Mouse (Mus musculus) megakaryocyte, adult 5-6 weeks (primary cell): ENCODE data around the gene D430041D05Rik. TPM values are rescaled to one million over a fixed set of nuclear protein-coding genes. Genes with fewer than 3 reads are reported as not detected.

Experiments
- ATAC-seq: 2 replicates; pipeline ENCODE4 v1.8.0; 2016; ENCODE audit warnings: mild to moderate bottlenecking, inconsistent platforms; ENCODE audit not compliant: poor library complexity, severe bottlenecking
- total RNA-seq, 2 experiments: library from RNA; stranded (forward) in 1 of 2; stranded (reverse) in 1 of 2; fragments of 153-499, 151-499 nt in 1 of 2; fragments of 221-1000, 200-1000 nt in 1 of 2; gene quantifications; 2 replicates each; pipeline versions ENCODE4 v1.2.3 to v1.2.4; 2015 to 2017

The D430041D05Rik gene
- total RNA-seq, 2 experiments from 2014 or later: not detected

GRCm38 (mm10) chr2:104409851-104410821, 677 bp downstream of the D430041D05Rik start:
- ATAC-seq: no peak

- ATAC-seq: no peak
Observed at GRCm38 (mm10) chr2:104408351-104408750, 2.5 kb downstream of the D430041D05Rik start.

GRCm38 (mm10) chr2:104407913-104408312, 2.9 kb downstream of the D430041D05Rik start:
- ATAC-seq: no peak

- no peak for ATAC-seq
Observed at GRCm38 (mm10) chr2:104404036-104404435, 6.8 kb downstream of the D430041D05Rik start.

- no peak for ATAC-seq
Observed at GRCm38 (mm10) chr2:104398651-104399290, 12.0 kb downstream of the D430041D05Rik start.

GRCm38 (mm10) chr2:104395961-104396360, 14.9 kb downstream of the D430041D05Rik start:
- no peak for ATAC-seq

- no peak for ATAC-seq
Observed at GRCm38 (mm10) chr2:104394769-104395168, 16.0 kb downstream of the D430041D05Rik start.

GRCm38 (mm10) chr2:104392700-104393312, 18.0 kb downstream of the D430041D05Rik start:
- no peak for ATAC-seq

- ATAC-seq: no peak
Observed at GRCm38 (mm10) chr2:104389231-104389630, 21.6 kb downstream of the D430041D05Rik start.

GRCm38 (mm10) chr2:104385941-104386340, 24.9 kb downstream of the D430041D05Rik start:
- no peak for ATAC-seq

GRCm38 (mm10) chr2:104383589-104383988, 27.2 kb downstream of the D430041D05Rik start:
- no peak for ATAC-seq

GRCm38 (mm10) chr2:104382813-104383212, 28.0 kb downstream of the D430041D05Rik start:
- no peak for ATAC-seq

GRCm38 (mm10) chr2:104379304-104379703, 31.5 kb downstream of the D430041D05Rik start:
- ATAC-seq: no peak

GRCm38 (mm10) chr2:104378791-104379190, 32.0 kb downstream of the D430041D05Rik start:
- no peak for ATAC-seq

GRCm38 (mm10) chr2:104377990-104378389, 32.8 kb downstream of the D430041D05Rik start:
- no peak for ATAC-seq

GRCm38 (mm10) chr2:104372156-104372555, 38.7 kb downstream of the D430041D05Rik start:
- ATAC-seq: no peak

- ATAC-seq: no peak
Observed at GRCm38 (mm10) chr2:104371606-104372130, 39.1 kb downstream of the D430041D05Rik start.

- no peak for ATAC-seq
Observed at GRCm38 (mm10) chr2:104367836-104368298, 42.9 kb downstream of the D430041D05Rik start.

- ATAC-seq: no peak
Observed at GRCm38 (mm10) chr2:104367291-104367690, 43.5 kb downstream of the D430041D05Rik start.

- ATAC-seq: no peak
Observed at GRCm38 (mm10) chr2:104359305-104359704, 51.5 kb downstream of the D430041D05Rik start.

- no peak for ATAC-seq
Observed at GRCm38 (mm10) chr2:104358881-104359280, 51.9 kb downstream of the D430041D05Rik start.
